Mouse (Mus musculus) myocyte (in vitro differentiated cells): ENCODE measurements at regions not wholly inside any gene's neighbourhood (a gene's known extent, or its start where the extent isn't known, plus 50 kb on each side); places are given as distances from the start of the nearest gene placed in this dataset.
A peak's percentile ranks its signal among the peaks of the same experiment; 100 is the strongest.

Experiments
- H3K27me3 ChIP-seq: one replicate; pipeline ENCODE4 v1.6.1; 2011; ENCODE audit not compliant: control insufficient read depth, insufficient read depth, insufficient read length
- H3K36me3 ChIP-seq: one replicate; pipeline ENCODE4 v1.6.1; 2011; ENCODE audit not compliant: control insufficient read depth, insufficient read depth
- H3K4me2 ChIP-seq: one replicate; pipeline ENCODE4 v1.6.1; 2011; ENCODE audit warnings: low read depth, control low read depth
- H3K4me3 ChIP-seq: one replicate; pipeline ENCODE4 v1.5.1; 2011; ENCODE audit warnings: mild to moderate bottlenecking, control low read depth, moderate library complexity
- H3K79me2 ChIP-seq: one replicate; pipeline ENCODE4 v1.6.1; 2011; ENCODE audit not compliant: control insufficient read depth, insufficient read depth
- H3ac ChIP-seq: one replicate; pipeline ENCODE4 v1.6.1; 2011; ENCODE audit not compliant: control insufficient read depth, insufficient read length
- CEBPB ChIP-seq: IDR thresholded peaks from 2 replicates; pipeline ENCODE4 v1.6.1; 2011; ENCODE audit warnings: mild to moderate bottlenecking, moderate library complexity; ENCODE audit not compliant: poor library complexity, insufficient read depth, severe bottlenecking
- E2F4 ChIP-seq: IDR thresholded peaks from one replicate; pipeline ENCODE4 v1.6.1; 2011; ENCODE audit warnings: mild to moderate bottlenecking, control low read depth, moderate library complexity; ENCODE audit not compliant: insufficient read depth
- MAX ChIP-seq: IDR thresholded peaks from one replicate; pipeline ENCODE4 v1.6.1; 2011; ENCODE audit warnings: low read depth, mild to moderate bottlenecking, control low read depth
- MYOD1 ChIP-seq, 3 experiments: IDR thresholded peaks; one replicate each; pipeline ENCODE4 v1.6.1; 2011; ENCODE audit warnings: control low read depth in 2 of 3, low read depth in 2 of 3, mild to moderate bottlenecking in 2 of 3, moderate library complexity in 1 of 3; ENCODE audit not compliant: insufficient read length in 2 of 3, control insufficient read depth in 1 of 3
- MYOG ChIP-seq, 3 experiments: IDR thresholded peaks; one replicate each; pipeline ENCODE4 v1.6.1; 2011; ENCODE audit warnings: control low read depth in 2 of 3, low read depth in 2 of 3, mild to moderate bottlenecking in 2 of 3; ENCODE audit not compliant: insufficient read length in 2 of 3, control insufficient read depth in 1 of 3, insufficient read depth in 1 of 3
- POLR2A ChIP-seq: IDR thresholded peaks from one replicate; pipeline ENCODE4 v1.6.1; 2011; ENCODE audit warnings: low read depth, mild to moderate bottlenecking, control low read depth, moderate library complexity; ENCODE audit not compliant: insufficient read length
- POLR2AphosphoS2 ChIP-seq: IDR thresholded peaks from one replicate; pipeline ENCODE4 v1.6.1; 2011; ENCODE audit warnings: low read depth, control low read depth; ENCODE audit not compliant: insufficient read length
- REST ChIP-seq: IDR thresholded peaks from one replicate; pipeline ENCODE4 v1.6.1; 2011; ENCODE audit warnings: mild to moderate bottlenecking, control low read depth, moderate library complexity; ENCODE audit not compliant: insufficient read depth, insufficient read length
- SRF ChIP-seq: IDR thresholded peaks from one replicate; pipeline ENCODE4 v1.6.1; 2011; ENCODE audit warnings: low read depth; ENCODE audit not compliant: control insufficient read depth, insufficient read length
- TCF12 ChIP-seq: IDR thresholded peaks from one replicate; pipeline ENCODE4 v1.6.1; 2011; ENCODE audit warnings: mild to moderate bottlenecking, control low read depth; ENCODE audit not compliant: poor library complexity, insufficient read depth, severe bottlenecking
- TCF3 ChIP-seq: IDR thresholded peaks from one replicate; pipeline ENCODE4 v1.6.1; 2011; ENCODE audit warnings: low read depth, control low read depth; ENCODE audit not compliant: insufficient read length
- USF1 ChIP-seq: IDR thresholded peaks from one replicate; pipeline ENCODE4 v1.6.1; 2011; ENCODE audit warnings: low read depth, mild to moderate bottlenecking, control low read depth, moderate library complexity

GRCm38 (mm10) chr15:43614004-43614661, 3480.0 kb downstream of the 9330182O14Rik start:
- Histone ChIP-seq H3K4me2 (no peak overlapping the region), H3K79me2 (no peaks in the 10 kb centered on the region), H3K27me3 (no peaks in the 10 kb centered on the region), H3K36me3 (no peaks in the 10 kb centered on the region), H3K4me3 (no peak overlapping the region), H3ac (no peak overlapping the region)
- TF ChIP-seq TCF12 (no peak), POLR2A (no peak), CEBPB (no peak), USF1 (no peak), MAX (no peak), TCF3 (no peak), SRF (no peak), REST (no peak), MYOG (IDR thresholded peaks at IDR 0.05; ENCODE audit: control insufficient read depth in 1 of 3, insufficient read depth in 1 of 3, insufficient read length in 2 of 3, low read depth in 2 of 3) (no peak), POLR2AphosphoS2 (no peak), E2F4 (no peak), MYOD1 (IDR thresholded peaks at IDR 0.05; ENCODE audit: control insufficient read depth in 1 of 3, insufficient read length in 2 of 3, low read depth in 2 of 3) (no peak)

GRCm38 (mm10) chr15:43615727-43616126, 3481.6 kb downstream of the 9330182O14Rik start:
- no peaks in the 10 kb centered on the region for H3K79me2 ChIP-seq
- no peak overlapping the region for H3K4me2 ChIP-seq
- H3ac ChIP-seq, result no peak overlapping the region
- H3K27me3 ChIP-seq, result no peaks in the 10 kb centered on the region
- H3K4me3 ChIP-seq, result no peak overlapping the region
- TF ChIP-seq MYOD1 (IDR thresholded peaks at IDR 0.05; ENCODE audit: control insufficient read depth in 1 of 3, insufficient read length in 2 of 3, low read depth in 2 of 3) (no peak), CEBPB (0 out of 2 replicates have a peak, but pooled peaks have one; percentile 42), MAX (no peak), E2F4 (no peak), MYOG (IDR thresholded peaks at IDR 0.05; ENCODE audit: control insufficient read depth in 1 of 3, insufficient read depth in 1 of 3, insufficient read length in 2 of 3, low read depth in 2 of 3) (peak in 1 of 3 experiments; percentile 12), POLR2A (no peak), POLR2AphosphoS2 (no peak), USF1 (no peak)
- no peaks in the 10 kb centered on the region for H3K36me3 ChIP-seq

- H3K4me3 ChIP-seq, result no peak overlapping the region
- no peaks in the 10 kb centered on the region for H3K27me3 ChIP-seq
- no peak overlapping the region for H3ac ChIP-seq
- H3K79me2 ChIP-seq, result no peaks in the 10 kb centered on the region
- no peaks in the 10 kb centered on the region for H3K36me3 ChIP-seq
- peak overlapping the region; percentile 12 for H3K4me2 ChIP-seq
- TF ChIP-seq REST, result no peak
- no peak for TF ChIP-seq E2F4
- TF ChIP-seq MYOD1 (IDR thresholded peaks at IDR 0.05; ENCODE audit: control insufficient read depth in 1 of 3, insufficient read length in 2 of 3, low read depth in 2 of 3), result no peak
- TF ChIP-seq USF1, result no peak
- no peak for TF ChIP-seq POLR2A
- no peak for TF ChIP-seq CEBPB
- TF ChIP-seq POLR2AphosphoS2, result no peak
Observed at GRCm38 (mm10) chr15:43624431-43624965, 3490.3 kb downstream of the 9330182O14Rik start.

GRCm38 (mm10) chr15:43625021-43625510, 3490.9 kb downstream of the 9330182O14Rik start:
- no peaks in the 10 kb centered on the region for H3K79me2 ChIP-seq

More at GRCm38 (mm10) chr15:43625021-43625510, 3490.9 kb downstream of the 9330182O14Rik start:
- H3K4me3 ChIP-seq, result no peak overlapping the region
- TF ChIP-seq TCF12 (no peak), POLR2A (no peak), CEBPB (no peak), SRF (no peak), MYOG (IDR thresholded peaks at IDR 0.05; ENCODE audit: control insufficient read depth in 1 of 3, insufficient read depth in 1 of 3, insufficient read length in 2 of 3, low read depth in 2 of 3) (no peak), MAX (no peak), TCF3 (no peak), REST (no peak), MYOD1 (IDR thresholded peaks at IDR 0.05; ENCODE audit: control insufficient read depth in 1 of 3, insufficient read length in 2 of 3, low read depth in 2 of 3) (no peak), E2F4 (no peak), USF1 (no peak), POLR2AphosphoS2 (no peak)
- H3K4me2 ChIP-seq, result peak overlapping the region; percentile 12
- H3K36me3 ChIP-seq, result no peaks in the 10 kb centered on the region
- H3ac ChIP-seq, result no peak overlapping the region
- no peaks in the 10 kb centered on the region for H3K27me3 ChIP-seq
